22 mouse cellular contexts compared by ENCODE assay signal in the genomic region with DNA sequence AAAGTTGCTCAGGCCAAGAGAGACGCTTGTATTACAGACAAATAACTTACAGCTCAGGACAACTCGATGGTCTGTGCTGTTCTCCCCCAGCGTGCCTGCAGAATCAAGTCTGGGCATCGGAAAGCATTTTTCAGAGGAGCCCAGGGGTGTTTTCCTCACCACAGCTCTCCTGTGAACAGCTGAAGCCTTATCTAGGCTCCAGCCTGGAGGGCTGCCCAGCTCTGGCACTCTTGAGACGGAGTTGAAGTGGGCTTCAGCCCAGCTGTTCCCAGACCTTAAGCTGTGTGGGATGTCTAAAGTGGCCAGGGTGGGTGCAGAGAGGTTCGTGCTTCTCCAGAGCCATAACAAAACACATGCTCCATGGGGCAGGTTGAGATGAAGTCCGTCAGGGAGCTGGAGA.
DNase-seq lines count a peak whose midpoint lies in the region; ATAC-seq and TF ChIP-seq lines count a peak whose summit lies in the region.
"Had no signal": no experiment of that assay in that cellular context is flagged by ENCODE, and none has a peak within 500 bp of the region (broad histone marks: within the 10 kb centered on the region; RNA-seq: fewer than 3 reads in every experiment).

No protein-coding gene starts in this region.

- H3K27ac ChIP-seq in kidney, embryonic 14.5 days (ENCODE audit: low read depth, low read length), result no peak overlapping the region
- H3K27ac ChIP-seq: heart, embryonic 10.5 days; hindbrain, embryonic 15.5 days; limb, embryonic 13.5 days; liver, embryonic 15.5 days; neural tube, embryonic 12.5 days had no signal

- no peak for TF ChIP-seq CTCF in brain, embryonic 14.5 days (IDR thresholded peaks at IDR 0.05; ENCODE audit: borderline replicate concordance, extremely low read depth, insufficient read depth, insufficient read length)

- peaks cover 3% of the 10 kb centered on the region; the same call in 1 of the 2 replicates for H3K9me3 ChIP-seq in kidney, embryonic 14.5 days (ENCODE audit: control insufficient read depth, low read length)
- H3K9me3 ChIP-seq: hindbrain, embryonic 15.5 days; limb, embryonic 13.5 days had no signal

- no peak for TF ChIP-seq POLR2A in brain, embryonic 14.5 days (IDR thresholded peaks at IDR 0.05; ENCODE audit: borderline replicate concordance, extremely low read depth, insufficient read depth, insufficient read length, poor library complexity, severe bottlenecking)

- no peaks in the 10 kb centered on the region for H3K27me3 ChIP-seq in kidney, embryonic 14.5 days (ENCODE audit: control insufficient read depth, insufficient read depth, low read length)
- H3K27me3 ChIP-seq: CH12.LX; hindbrain, embryonic 15.5 days; limb, embryonic 13.5 days; liver, embryonic 15.5 days; neural tube, embryonic 12.5 days had no signal

- H3K4me1 ChIP-seq in kidney, embryonic 14.5 days (ENCODE audit: control insufficient read depth, insufficient read depth, low read length), result no peaks in the 10 kb centered on the region
- H3K4me1 ChIP-seq: heart, embryonic 10.5 days; hindbrain, embryonic 15.5 days; limb, embryonic 13.5 days; liver, embryonic 15.5 days; neural tube, embryonic 12.5 days had no signal

- no peak overlapping the region for H3K4me3 ChIP-seq in kidney, embryonic 14.5 days (ENCODE audit: low read length)
- H3K4me3 ChIP-seq: heart, embryonic 10.5 days; hindbrain, embryonic 15.5 days; limb, embryonic 13.5 days; liver, embryonic 15.5 days; neural tube, embryonic 12.5 days had no signal

- no peak overlapping the region for H3K9ac ChIP-seq in kidney, embryonic 14.5 days (ENCODE audit: low read depth, low read length)
- H3K9ac ChIP-seq: hindbrain, embryonic 15.5 days; limb, embryonic 13.5 days; liver, embryonic 15.5 days; neural tube, embryonic 12.5 days had no signal

- ATAC-seq in frontal cortex, adult (ENCODE audit: low TSS enrichment), result peak; percentile 53
- ATAC-seq in kidney, embryonic 14.5 days (ENCODE audit: low FRiP score, low TSS enrichment), result no peak

- intact Hi-C loops in left cerebral cortex, postnatal 4 days (cut with DNase I), result no loop called here

- no peaks in the 10 kb centered on the region for H3K36me3 ChIP-seq in kidney, embryonic 14.5 days (ENCODE audit: control insufficient read depth, insufficient read depth, low read length)
- H3K36me3 ChIP-seq: heart, embryonic 10.5 days; hindbrain, embryonic 15.5 days; limb, embryonic 13.5 days; liver, embryonic 15.5 days; neural tube, embryonic 12.5 days had no signal

- WGBS in kidney, embryonic 14.5 days, result 72% methylated on average over 7 of the region's 7 CpGs

- no peak overlapping the region for H3K4me2 ChIP-seq in kidney, embryonic 14.5 days (replicated peaks; ENCODE audit: low read depth, low read length)
- H3K4me2 ChIP-seq: hindbrain, embryonic 15.5 days; limb, embryonic 13.5 days; liver, embryonic 15.5 days; neural tube, embryonic 12.5 days had no signal

- DNase-seq in frontal cortex, postnatal 10 days (ENCODE audit: low spot score in 2 of 2), result no peak
- DNase-seq in brain, embryonic 14.5 days (ENCODE audit: low read depth), result peak; percentile 23
- DNase-seq in left cerebral cortex, postnatal 4 days, result peak; percentile 55
- peak; percentile 27 to 64 for DNase-seq in lung, postnatal 4 days
- DNase-seq in kidney, postnatal 36 days, result no peak
- no peak for DNase-seq in embryo, embryonic 11 days
- DNase-seq: adrenal gland, adult 2 months; cerebellum, adult 11-12 months; cerebellum, postnatal 36 days; gastrocnemius, postnatal 36 days; heart, postnatal 10 days; kidney, adult 11 months; kidney, postnatal 14 days; spleen, adult 18-20 months had no signal

Comparison
In these comparisons a context has a peak if more than half of its experiments do, and no peak if none do; other contexts are left out.
1. DNase-seq: peak in brain, embryonic 14.5 days (single experiment), left cerebral cortex, postnatal 4 days (single experiment) and lung, postnatal 4 days (2 of 2); none in frontal cortex, postnatal 10 days (0 of 2), kidney, postnatal 36 days (0 of 2) and embryo, embryonic 11 days (single experiment).